Mouse (Mus musculus) left cerebral cortex, postnatal 14 days (tissue): ENCODE data around the gene Nop53. TPM values are rescaled to one million over a fixed set of nuclear protein-coding genes. Genes with fewer than 3 reads are reported as not detected.

ENCODE experiments used
- DNase-seq, 2 experiments: peaks; one replicate each; pipeline ENCODE4 v3.0.0; 2021 to 2022; ENCODE audit warnings: low spot score in 2 of 2, mixed read lengths in 1 of 2
- intact Hi-C: fragments of 180-260 bp; cut with DNase I; formaldehyde crosslinking; loops from one replicate; pipeline ENCODE4 v1.15.1; 2025
- long read RNA-seq, 2 experiments: library from polyadenylated mRNA; stranded (forward); transcript quantifications; one replicate each; pipeline ENCODE4 v2.0.0; 2021
- total RNA-seq, 2 experiments: library from RNA; stranded (reverse); gene quantifications; 2 replicates each; pipeline ENCODE4 v1.2.3; 2021

Nop53 gene
- total RNA-seq, result 100 to 1,000 TPM in 1 of 2 experiments, 10 to 100 TPM in 1; 97.9 to 106 TPM
- long read RNA-seq, experiment 1, transcript Nop53-201 (13 exons, 3,176 nt), result major isoform, 100 of 110 reads
- long read RNA-seq, experiment 1, partial matches to known transcripts, result 5 of 110 reads
- long read RNA-seq, experiment 1, other reads (novel, unspliced or antisense), result 3 of 110 reads
- long read RNA-seq, experiment 2, transcript Nop53-201 (13 exons, 3,176 nt), result major isoform, 66 of 74 reads
- long read RNA-seq, experiment 2, partial matches to known transcripts, result 5 of 74 reads
- long read RNA-seq, experiment 2, other reads (novel, unspliced or antisense), result 2 of 74 reads

GRCm38 (mm10) chr7:15945721-15946536, at the start of gene Nop53:
TSS of gene Nop53 (minus strand) at chr7:15946074.
- peak; percentile 93 to 97 for DNase-seq

GRCm38 (mm10) chr7:15993789-15994188, 47.9 kb upstream of the Nop53 start:
- intact Hi-C loops, result no loop called here
- DNase-seq, result no peak

More at GRCm38 (mm10) chr7:15945721-15946536, at the start of gene Nop53:
- intact Hi-C loops, result no loop called here

GRCm38 (mm10) chr7:15993152-15993551, 47.3 kb upstream of the Nop53 start:
- no peak for DNase-seq
- intact Hi-C loops, result no loop called here

GRCm38 (mm10) chr7:15991764-15992163, 45.9 kb upstream of the Nop53 start:
- intact Hi-C loops, result no loop called here
- no peak for DNase-seq

- intact Hi-C loops, result loop anchor here (10.0 kb wide), 1 partner anchor 167 kb away; no protein-coding TSS in a partner anchor
- DNase-seq, result no peak
These were observed 41.9 kb upstream of the Nop53 start for GRCm38 (mm10) chr7:15987661-15988356.

DNA sequence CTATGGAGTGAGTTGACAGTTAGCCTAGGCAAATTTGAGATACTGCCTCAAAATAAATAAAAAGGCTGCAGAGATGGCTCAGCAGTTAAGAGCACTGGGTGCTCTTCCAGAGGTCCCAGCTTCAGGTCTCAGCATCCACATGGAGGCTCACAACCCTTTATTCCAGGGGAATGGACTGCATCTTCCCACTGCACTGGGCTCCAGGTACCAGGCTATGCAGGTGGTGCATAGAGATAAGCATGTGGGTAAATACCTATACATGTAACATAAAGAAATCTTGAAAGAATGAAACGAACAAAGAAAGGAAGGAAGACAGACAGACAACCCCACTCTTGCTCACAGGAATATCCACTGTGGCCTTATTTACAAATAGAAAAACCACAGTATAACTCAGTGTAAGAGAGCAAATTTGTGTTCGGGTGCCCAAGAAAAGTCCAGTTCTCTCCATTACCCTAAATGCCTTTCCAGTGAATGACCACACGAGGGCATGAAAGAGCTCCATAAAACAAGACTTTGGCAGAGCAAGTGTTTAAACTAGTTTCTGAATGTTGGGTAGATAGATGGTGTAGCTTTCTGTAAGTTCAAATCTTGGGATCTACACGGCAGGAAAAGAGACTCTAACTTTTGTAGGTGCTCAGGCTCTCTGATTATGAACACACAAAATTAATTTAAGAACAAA, 37.0 kb upstream of the Nop53 start:
- DNase-seq, result peak; percentile 53 to 57
- intact Hi-C loops, result loop anchor here (2.0 to 10.0 kb wide), 2 partner anchors 70 to 172 kb away; no protein-coding TSS in a partner anchor

DNA sequence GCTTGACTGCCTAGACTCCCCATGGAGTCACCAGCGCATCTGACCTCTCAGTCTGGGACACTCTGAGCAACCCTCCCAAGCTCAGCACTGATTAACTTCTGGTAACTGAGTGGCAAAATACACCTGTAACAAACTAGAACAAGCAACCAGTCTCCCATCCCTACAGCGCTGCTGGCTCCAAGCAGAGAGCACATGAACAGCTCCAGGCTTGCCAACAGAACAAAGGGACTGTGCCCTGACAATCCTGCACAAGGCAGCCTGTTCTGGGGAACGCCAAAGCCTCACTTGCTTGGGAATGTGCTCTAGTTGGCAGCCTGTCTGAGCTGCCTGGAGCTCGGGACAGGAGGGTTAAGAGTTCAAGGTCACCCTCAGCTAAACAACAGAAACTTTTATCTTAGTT, 35.7 kb upstream of the Nop53 start:
- DNase-seq, result no peak
- intact Hi-C loops, result loop anchor here (10.0 kb wide), 1 partner anchor 173 kb away; no protein-coding TSS in a partner anchor

GRCm38 (mm10) chr7:15980246-15980645, 34.4 kb upstream of the Nop53 start:
- intact Hi-C loops, result loop anchor here (10.0 kb wide), 1 partner anchor 175 kb away; no protein-coding TSS in a partner anchor

GRCm38 (mm10) chr7:15975904-15976303, 30.0 kb upstream of the Nop53 start:
- intact Hi-C loops, result no loop called here
- no peak for DNase-seq

More at GRCm38 (mm10) chr7:15980246-15980645, 34.4 kb upstream of the Nop53 start:
- DNase-seq, result peak; percentile 28 to 57

GRCm38 (mm10) chr7:15975451-15975850, 29.6 kb upstream of the Nop53 start:
- no peak for DNase-seq
- intact Hi-C loops, result no loop called here

- DNase-seq, result peak; percentile 72 to 81
- intact Hi-C loops, result no loop called here
These were observed 28.8 kb upstream of the Nop53 start for GRCm38 (mm10) chr7:15974712-15975111.

DNA sequence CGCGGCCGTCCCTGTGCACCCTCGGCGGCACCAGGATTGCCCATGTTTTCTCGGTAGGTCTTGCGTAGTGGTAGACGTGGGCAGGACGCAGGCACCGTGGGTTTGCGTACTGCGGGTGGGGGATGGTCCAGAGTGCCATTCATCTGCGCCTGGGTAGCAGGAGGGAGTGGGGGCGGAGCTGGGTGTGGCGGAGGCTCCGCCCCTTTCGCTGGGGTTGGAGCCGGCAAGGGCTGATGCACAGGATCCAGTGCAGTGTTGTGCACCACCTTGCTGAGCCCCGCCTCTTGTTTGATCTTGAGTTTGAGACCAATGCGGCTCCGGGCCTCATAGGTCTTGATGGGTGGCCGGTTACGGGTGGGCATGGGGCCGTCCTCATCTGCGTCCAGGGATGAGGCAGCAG, 26.4 kb upstream of the Nop53 start:
- intact Hi-C loops, result no loop called here
- DNase-seq, result no peak

DNA sequence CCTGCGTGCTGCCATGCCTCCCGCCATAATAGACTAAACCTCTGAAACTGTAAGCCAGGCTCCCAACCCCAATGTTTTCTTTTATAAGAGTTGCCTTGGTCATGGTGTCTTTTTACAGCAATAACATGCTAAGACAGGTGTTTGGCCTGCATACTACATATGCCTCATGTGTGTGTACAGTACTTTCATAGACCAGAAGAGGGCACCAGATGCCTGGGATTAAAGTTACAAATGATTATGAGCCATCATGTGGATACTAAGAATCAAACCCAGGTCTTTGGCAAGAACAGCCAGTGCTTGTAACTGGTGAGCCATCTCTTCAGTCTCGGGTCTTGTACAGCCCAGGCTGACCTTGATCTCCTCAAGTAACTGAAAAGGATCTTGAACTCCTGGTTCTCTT, 23.8 kb upstream of the Nop53 start:
- intact Hi-C loops, result no loop called here
- no peak for DNase-seq

- intact Hi-C loops, result no loop called here
- DNase-seq, result no peak
These were observed 22.4 kb upstream of the Nop53 start for GRCm38 (mm10) chr7:15968322-15968721.

DNA sequence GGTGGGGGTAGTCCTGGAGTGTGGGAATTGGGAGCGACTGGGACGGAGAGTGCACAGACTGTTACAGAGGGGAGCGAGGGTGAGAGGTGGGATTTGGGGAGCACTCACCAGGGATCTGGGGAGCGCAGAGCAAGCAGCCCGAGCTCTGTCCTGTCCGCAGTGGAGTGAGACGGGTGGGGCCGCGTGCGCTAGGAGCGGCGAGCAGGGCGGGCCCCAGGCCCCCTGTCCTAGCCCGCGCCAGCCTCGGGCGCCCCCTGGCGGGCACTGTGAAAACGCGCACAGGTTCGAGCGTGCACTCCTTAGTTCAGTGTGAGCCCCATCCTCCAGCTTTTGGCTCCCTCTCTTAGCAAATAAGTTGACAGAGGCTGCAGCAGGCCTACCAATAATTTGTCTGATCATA, 21.4 kb upstream of the Nop53 start, which contains the start of gene Ehd2:
Gene Ehd2 (minus strand): TSS at position 256 of the 400 bp plus-strand sequence.
- DNase-seq, result peak in 1 of 2 experiments; percentile 57
- intact Hi-C loops, result no loop called here

- no peak for DNase-seq
- intact Hi-C loops, result no loop called here
These were observed 20.6 kb upstream of the Nop53 start for GRCm38 (mm10) chr7:15966489-15966888.

DNA sequence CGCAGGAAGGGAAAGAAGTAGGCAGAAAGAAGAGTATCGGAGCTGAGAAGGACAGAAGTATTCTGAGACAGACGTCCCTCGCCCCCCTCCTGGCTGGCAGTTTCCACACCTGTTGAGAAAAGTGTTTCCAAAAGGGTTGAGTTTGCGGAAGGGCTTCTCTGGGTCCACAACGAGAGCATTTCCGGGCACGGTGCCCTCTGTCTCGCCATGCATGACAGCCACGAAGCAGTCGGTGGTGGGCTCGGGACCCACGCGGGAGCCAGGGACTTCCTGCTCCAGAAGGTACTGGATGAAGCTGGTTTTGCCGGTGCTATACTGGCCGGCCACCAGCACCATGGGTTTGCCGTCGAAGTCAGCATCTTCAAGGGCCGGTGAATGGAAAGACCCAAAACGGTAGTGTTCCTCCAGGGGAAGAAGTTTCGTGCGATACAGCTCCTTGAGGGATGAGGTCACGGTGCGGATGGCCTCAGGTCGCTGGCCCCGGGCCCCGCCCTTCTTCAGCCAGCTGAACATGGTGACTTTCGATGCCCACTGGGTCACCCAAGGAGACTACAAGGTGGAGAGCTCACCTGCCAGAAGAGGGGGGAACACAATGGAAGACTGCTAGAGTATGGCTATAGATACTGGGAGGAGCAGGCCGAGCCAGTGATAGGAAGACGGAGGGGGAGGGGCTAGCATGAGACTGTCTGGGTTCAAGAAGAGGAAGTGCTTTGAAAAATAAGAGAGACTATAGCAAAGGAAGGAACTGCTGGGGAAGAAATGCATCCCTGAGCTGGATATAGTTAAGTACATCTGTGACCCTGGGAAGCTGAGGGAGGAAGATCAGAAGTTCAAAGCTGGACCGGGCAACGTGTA, 18.2 kb upstream of the Nop53 start:
- DNase-seq, result no peak

More for the DNA sequence above, 18.2 kb upstream of the Nop53 start:
- intact Hi-C loops, result no loop called here
